Mouse (Mus musculus) liver, postnatal 0 days (tissue): ENCODE results near the gene Rtel1. TPM values are rescaled to one million over a fixed set of nuclear protein-coding genes. Genes with fewer than 3 reads are reported as not detected.

Experiments
- ATAC-seq: fragments of 200-750 bp; cut with Nextera tagmentation; 2 replicates; pipeline ENCODE4 v1.8.0; 2017; ENCODE audit warnings: mild to moderate bottlenecking, moderate library complexity
- DNase-seq: peaks from one replicate; pipeline ENCODE4 v3.0.0-alpha.2; 2016
- H3K27ac ChIP-seq: fragments of 300-500 bp; sonication (generic); 2 replicates; pipeline ENCODE4 v1.5.1; 2014; ENCODE audit warnings: antibody characterized with exemption, moderate library complexity, mild to moderate bottlenecking, low read depth
- H3K27me3 ChIP-seq: fragments of 300-500 bp; sonication (generic); 2 replicates; pipeline ENCODE4 v1.6.1; 2014; ENCODE audit warnings: low read length, control low read depth, mixed read lengths; ENCODE audit not compliant: insufficient read depth
- H3K36me3 ChIP-seq: fragments of 300-500 bp; sonication (generic); replicated peaks from 2 replicates; pipeline ENCODE4 v1.6.1; 2014; ENCODE audit warnings: mild to moderate bottlenecking, control low read depth, low read length, moderate library complexity, mixed read lengths; ENCODE audit not compliant: insufficient read depth
- H3K4me1 ChIP-seq: fragments of 300-500 bp; sonication (generic); 2 replicates; pipeline ENCODE4 v1.6.1; 2014; ENCODE audit warnings: antibody characterized with exemption, mild to moderate bottlenecking, control low read depth; ENCODE audit not compliant: insufficient read depth
- H3K4me2 ChIP-seq: fragments of 300-500 bp; sonication (generic); 2 replicates; pipeline ENCODE4 v1.6.1; 2014; ENCODE audit warnings: low read depth, mild to moderate bottlenecking, low read length, moderate library complexity, mixed read lengths
- H3K4me3 ChIP-seq: fragments of 300-500 bp; sonication (generic); 2 replicates; pipeline ENCODE4 v1.5.1; 2014; ENCODE audit warnings: low read depth, low read length
- H3K9ac ChIP-seq: fragments of 300-500 bp; sonication (generic); replicated peaks from 2 replicates; pipeline ENCODE4 v1.6.1; 2014; ENCODE audit warnings: mild to moderate bottlenecking, moderate library complexity
- H3K9me3 ChIP-seq: fragments of 300-500 bp; sonication (generic); 2 replicates; pipeline ENCODE4 v1.6.1; 2016; ENCODE audit warnings: mild to moderate bottlenecking, control low read depth, low read length, mixed read lengths
- CTCF ChIP-seq: sonication (generic); IDR thresholded peaks from 2 replicates; pipeline ENCODE4 v1.5.1; 2016; ENCODE audit warnings: antibody characterized with exemption, low read depth
- EP300 ChIP-seq: IDR thresholded peaks from 2 replicates; pipeline ENCODE4 v1.6.1; 2016; ENCODE audit warnings: antibody characterized with exemption, low read depth, mild to moderate bottlenecking
- WGBS: fragments of 180-500 bp; shearing (Covaris S2); extraction: QIAGEN DNeasy Blood & Tissue Kit; methylation state at CpG from one replicate; pipeline ENCODE4 v1.1.7; 2014; ENCODE audit not compliant: insufficient replicate concordance; 5-methylcytosine and 5-hydroxymethylcytosine counted together
- polyA plus RNA-seq: library from polyadenylated mRNA; unstranded; fragments of >200 nt; fragmentation: Nextera tagmentation; extraction: Ambion mirVana; gene quantifications from 2 replicates; pipeline ENCODE4 v1.2.1, GENCODE M21; 2015

Rtel1 gene
- polyA plus RNA-seq, 1 experiment from 2014 or later, result 9.9 TPM

- H3K4me3 ChIP-seq, result no peak overlapping the region
- TF ChIP-seq CTCF (no peak; the same call in 1 of the 2 replicates), EP300 (no peak)
- peaks cover 8% of the 10 kb centered on the region for H3K36me3 ChIP-seq
- WGBS, result 48% methylated on average over 3 of the region's 3 CpGs
- no peaks in the 10 kb centered on the region for H3K9me3 ChIP-seq
- peaks cover 6% of the 10 kb centered on the region for H3K27me3 ChIP-seq
- H3K27ac ChIP-seq, result no peak overlapping the region
- ATAC-seq (no peak), DNase-seq (peak; percentile 51)
- H3K4me1 ChIP-seq, result no peaks in the 10 kb centered on the region
- no peak overlapping the region for H3K4me2 ChIP-seq
- no peak overlapping the region for H3K9ac ChIP-seq
These were observed 17.5 kb upstream of the Rtel1 start for GRCm38 (mm10) chr2:181302041-181302440.

GRCm38 (mm10) chr2:181304944-181305343 is 14.6 kb upstream of the Rtel1 start:
- ATAC-seq (no peak), DNase-seq (no peak)
- no peak overlapping the region for H3K9ac ChIP-seq
- H3K4me3 ChIP-seq, result no peak overlapping the region
- no peaks in the 10 kb centered on the region for H3K4me1 ChIP-seq
- TF ChIP-seq CTCF, result no peak
- no peak for TF ChIP-seq EP300
- H3K36me3 ChIP-seq, result peaks cover 8% of the 10 kb centered on the region
- WGBS, result 59% methylated on average over 1 of the region's 1 CpGs
- peaks cover 18% of the 10 kb centered on the region for H3K27me3 ChIP-seq
- H3K9me3 ChIP-seq, result no peaks in the 10 kb centered on the region
- no peak overlapping the region for H3K4me2 ChIP-seq
- H3K27ac ChIP-seq, result no peak overlapping the region

- H3K9me3 ChIP-seq, result no peaks in the 10 kb centered on the region
- TF ChIP-seq CTCF, result peak; percentile 56
- no peak for TF ChIP-seq EP300
- no peak overlapping the region for H3K27ac ChIP-seq
- no peak overlapping the region for H3K4me2 ChIP-seq
- H3K9ac ChIP-seq, result no peak overlapping the region
- 15% methylated on average over 30 of the region's 30 CpGs for WGBS
- DNase-seq (peak; percentile 43), ATAC-seq (no peak)
- H3K36me3 ChIP-seq, result no peaks in the 10 kb centered on the region; the same call in 1 of the 2 replicates
- peaks cover 23% of the 10 kb centered on the region for H3K27me3 ChIP-seq
- no peak overlapping the region for H3K4me3 ChIP-seq
- no peaks in the 10 kb centered on the region for H3K4me1 ChIP-seq
These were observed 12.3 kb upstream of the Rtel1 start for GRCm38 (mm10) chr2:181307144-181307804.

GRCm38 (mm10) chr2:181312435-181312834 is 7.1 kb upstream of the Rtel1 start:
- DNase-seq, result no peak

GRCm38 (mm10) chr2:181313006-181313343 is 6.6 kb upstream of the Rtel1 start:
- Histone ChIP-seq H3K4me2 (no peak overlapping the region), H3K27ac (no peak overlapping the region), H3K36me3 (no peaks in the 10 kb centered on the region), H3K9ac (no peak overlapping the region), H3K27me3 (peaks cover 39% of the 10 kb centered on the region), H3K4me1 (peaks cover 8% of the 10 kb centered on the region; the same call in 1 of the 2 replicates), H3K4me3 (no peak overlapping the region), H3K9me3 (no peaks in the 10 kb centered on the region)
- TF ChIP-seq CTCF (no peak), EP300 (no peak)
- ATAC-seq, result no peak
- DNase-seq, result no peak
- 17% methylated on average over 5 of the region's 5 CpGs for WGBS

More at GRCm38 (mm10) chr2:181312435-181312834, 7.1 kb upstream of the Rtel1 start:
- H3K4me3 ChIP-seq, result no peak overlapping the region
- H3K9ac ChIP-seq, result no peak overlapping the region
- no peak overlapping the region for H3K4me2 ChIP-seq
- no peak overlapping the region for H3K27ac ChIP-seq
- peaks cover 8% of the 10 kb centered on the region; the same call in 1 of the 2 replicates for H3K4me1 ChIP-seq
- no peak for ATAC-seq
- TF ChIP-seq EP300 (no peak), CTCF (no peak)
- no peaks in the 10 kb centered on the region for H3K9me3 ChIP-seq
- H3K27me3 ChIP-seq, result peaks cover 43% of the 10 kb centered on the region
- no peaks in the 10 kb centered on the region for H3K36me3 ChIP-seq
- 75% methylated on average over 3 of the region's 3 CpGs for WGBS

GRCm38 (mm10) chr2:181313344-181314079 is 6.0 kb upstream of the Rtel1 start:
- no peak overlapping the region for H3K9ac ChIP-seq
- H3K4me2 ChIP-seq, result no peak overlapping the region; the same call in 1 of the 2 replicates
- H3K36me3 ChIP-seq, result no peaks in the 10 kb centered on the region
- no peak for ATAC-seq
- H3K27me3 ChIP-seq, result peaks cover 34% of the 10 kb centered on the region
- H3K4me3 ChIP-seq, result no peak overlapping the region
- WGBS, result 8% methylated on average over 35 of the region's 35 CpGs
- H3K27ac ChIP-seq, result no peak overlapping the region
- H3K4me1 ChIP-seq, result peaks cover 8% of the 10 kb centered on the region; the same call in 1 of the 2 replicates
- no peaks in the 10 kb centered on the region for H3K9me3 ChIP-seq
- DNase-seq, result no peak
- TF ChIP-seq EP300, result no peak
- no peak for TF ChIP-seq CTCF
